Mouse (Mus musculus) adrenal gland, adult 8-10 months (tissue): Measurements from ENCODE around the gene Hoxd3. TPM values are rescaled to one million over a fixed set of nuclear protein-coding genes. Genes with fewer than 3 reads are reported as not detected.
A peak's percentile ranks its signal among the peaks of the same experiment; 100 is the strongest.

Experiments used
- DNase-seq: peaks from one replicate; pipeline ENCODE4 v3.0.0; 2022
- total RNA-seq, 4 experiments: library from RNA; stranded (reverse); gene quantifications; 2 replicates each; pipeline ENCODE4 v1.2.4; 2022

The Hoxd3 gene
- total RNA-seq, 4 experiments from 2014 or later: 0.73 to 1.9 (median 1.5) TPM

DNA sequence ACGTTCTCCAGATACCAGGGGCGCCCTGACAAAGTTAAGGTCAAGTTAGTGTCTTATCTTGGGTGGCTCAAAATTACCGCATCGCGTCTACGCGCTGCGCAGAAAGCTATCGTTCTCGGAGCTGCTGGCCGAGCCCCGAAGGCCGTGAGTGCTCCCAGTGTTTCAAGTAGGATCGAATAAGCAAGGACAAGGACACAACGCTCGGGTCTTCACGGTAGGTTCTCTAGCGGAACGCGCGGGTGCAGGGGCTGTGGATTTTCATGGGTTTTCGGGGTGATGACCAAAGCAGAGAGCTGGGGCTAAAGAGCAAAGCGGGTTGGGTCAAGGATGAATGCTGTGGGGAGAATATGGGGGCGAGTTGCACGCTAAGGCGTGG, 32.1 kb upstream of the Hoxd3 start:
- no peak for DNase-seq

GRCm38 (mm10) chr2:74679980-74680379, 31.7 kb upstream of the Hoxd3 start:
- DNase-seq: no peak

GRCm38 (mm10) chr2:74680561-74681398, 30.9 kb upstream of the Hoxd3 start:
- DNase-seq: no peak

GRCm38 (mm10) chr2:74681594-74682531, 29.9 kb upstream of the Hoxd3 start:
- DNase-seq: no peak

DNA sequence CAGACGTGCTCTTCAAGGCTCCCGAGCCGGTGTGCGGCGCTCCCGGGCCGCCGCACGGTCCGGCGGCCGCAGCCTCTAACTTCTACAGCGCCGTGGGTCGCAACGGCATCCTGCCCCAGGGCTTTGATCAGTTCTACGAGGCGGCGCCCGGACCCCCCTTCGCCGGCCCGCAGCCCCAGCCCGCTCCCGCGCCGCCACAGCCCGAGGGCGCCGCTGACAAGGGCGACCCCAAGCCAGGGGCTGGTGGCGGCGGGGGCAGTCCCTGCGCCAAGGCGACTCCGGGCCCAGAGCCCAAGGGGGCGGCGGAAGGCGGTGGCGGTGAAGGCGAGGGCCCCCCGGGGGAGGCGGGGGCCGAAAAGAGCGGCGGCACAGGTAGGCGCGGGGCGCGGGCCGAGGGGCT, 28.9 kb upstream of the Hoxd3 start:
- no peak for DNase-seq

- DNase-seq: no peak
Measured at GRCm38 (mm10) chr2:74683471-74683951, 28.2 kb upstream of the Hoxd3 start.

GRCm38 (mm10) chr2:74684106-74684505, 27.6 kb upstream of the Hoxd3 start:
- DNase-seq: no peak

GRCm38 (mm10) chr2:74685059-74685603, 26.6 kb upstream of the Hoxd3 start:
- DNase-seq: no peak

DNA sequence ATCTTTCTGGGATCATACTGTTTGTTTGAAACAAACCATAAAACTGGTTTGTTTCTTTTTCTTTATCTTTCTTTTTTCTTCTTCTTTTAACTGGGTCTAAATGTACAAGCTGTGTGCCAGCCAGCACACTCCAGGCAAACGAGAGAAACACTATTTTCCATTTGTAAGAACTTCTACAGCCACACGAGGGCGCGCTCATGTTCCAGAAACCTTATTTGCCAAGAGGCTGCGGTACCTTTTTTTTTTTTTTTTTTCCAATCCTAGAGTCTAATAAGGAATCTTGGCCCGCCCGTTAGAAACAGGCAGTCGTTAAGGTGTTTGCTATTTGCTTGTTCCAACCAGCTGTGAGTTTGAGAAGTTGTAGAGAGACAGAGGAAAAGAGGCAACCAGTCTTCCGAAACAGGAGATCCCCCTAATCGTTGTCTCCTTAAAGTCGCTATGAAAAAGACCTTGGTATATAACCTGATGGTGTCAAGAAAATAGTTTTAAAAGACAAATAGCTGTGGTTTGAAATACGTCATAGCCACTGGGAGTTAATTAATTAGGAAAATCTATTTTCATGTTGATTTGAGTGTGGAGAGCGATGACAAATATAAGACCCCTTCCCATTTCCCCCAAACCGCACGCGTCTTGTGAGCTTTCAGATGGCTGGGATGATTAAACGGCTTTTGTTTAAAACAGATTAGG, 25.3 kb upstream of the Hoxd3 start:
- no peak for DNase-seq

GRCm38 (mm10) chr2:74686988-74687697, 24.6 kb upstream of the Hoxd3 start:
- DNase-seq: no peak

DNA sequence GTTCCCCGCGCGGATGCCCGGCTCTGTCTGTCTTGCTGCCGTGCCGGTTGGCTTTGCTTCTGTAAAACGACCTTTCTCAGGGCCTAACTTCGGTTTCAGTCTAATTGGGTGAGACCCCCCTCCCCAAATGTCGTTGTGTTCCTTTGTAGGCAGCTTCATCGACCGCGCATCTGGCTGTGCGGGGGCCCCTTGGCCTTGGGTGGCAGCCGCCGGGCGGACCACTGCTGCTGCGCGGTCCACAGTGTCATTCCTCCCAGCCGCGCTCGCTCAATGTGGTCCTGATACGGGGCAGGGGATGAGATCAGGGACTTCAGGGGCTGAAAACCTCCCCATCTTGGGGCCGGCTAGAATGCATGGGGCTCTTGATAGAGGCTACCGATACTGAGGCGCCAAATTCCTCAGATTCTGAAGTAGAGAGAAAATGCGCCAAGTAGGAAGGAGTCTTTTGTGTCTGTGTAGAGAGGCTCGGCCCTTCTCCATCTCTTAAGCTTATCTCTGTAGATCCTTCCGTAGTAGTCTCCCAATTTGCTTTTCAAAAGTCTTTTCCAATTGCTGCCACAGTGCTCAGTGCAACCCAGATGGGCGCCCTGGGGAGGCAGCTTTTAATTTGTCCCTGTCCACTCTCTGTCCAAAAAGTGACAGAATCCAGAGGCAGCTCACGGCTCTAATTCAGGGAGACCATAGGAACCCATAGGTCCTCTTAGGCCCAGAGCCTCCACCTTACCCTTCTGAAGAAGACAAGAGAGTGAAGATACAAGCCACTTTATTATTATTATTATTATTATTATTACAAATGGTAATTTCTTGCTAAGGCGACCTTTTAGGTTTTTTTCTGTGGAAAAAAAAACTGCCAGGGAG, 23.8 kb upstream of the Hoxd3 start:
- no peak for DNase-seq

DNA sequence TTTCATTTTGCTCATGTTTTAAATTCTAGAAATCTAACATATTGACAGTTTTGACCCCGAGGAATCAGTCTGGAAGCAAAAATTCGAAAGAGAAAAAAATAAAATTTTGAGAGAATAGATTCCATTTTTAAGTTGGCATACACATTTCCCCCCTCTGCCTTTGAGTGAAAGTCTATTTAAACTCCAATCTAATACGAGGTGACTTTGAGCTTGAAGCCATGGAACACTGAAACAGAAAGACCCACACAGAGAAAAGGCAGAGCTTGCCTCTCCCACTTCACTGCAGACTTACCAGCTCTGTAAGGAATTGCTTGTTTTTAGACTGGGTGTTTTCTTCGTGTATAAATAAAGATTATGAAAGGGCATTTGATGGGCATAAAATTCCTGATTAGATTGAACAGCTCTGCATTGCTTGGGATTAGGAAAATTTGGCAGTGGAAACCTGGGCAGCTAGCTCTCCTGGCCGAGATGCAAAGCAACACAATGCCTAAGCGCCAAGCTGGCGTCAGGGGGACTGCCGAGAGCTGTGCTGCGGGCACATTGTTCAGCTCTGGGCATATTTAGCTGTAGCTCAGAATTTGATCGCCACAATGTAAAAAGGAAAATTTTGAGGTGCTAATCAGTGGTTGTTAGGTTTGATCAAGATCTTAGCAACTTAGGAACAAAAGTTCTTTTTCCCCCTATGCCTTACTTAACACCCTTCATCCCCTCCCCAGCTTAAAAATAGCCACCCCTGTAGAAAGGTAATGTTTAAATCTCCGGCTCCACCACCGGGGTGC, 22.7 kb upstream of the Hoxd3 start:
- no peak for DNase-seq

GRCm38 (mm10) chr2:74689574-74690337, 22.0 kb upstream of the Hoxd3 start:
- DNase-seq: no peak

DNA sequence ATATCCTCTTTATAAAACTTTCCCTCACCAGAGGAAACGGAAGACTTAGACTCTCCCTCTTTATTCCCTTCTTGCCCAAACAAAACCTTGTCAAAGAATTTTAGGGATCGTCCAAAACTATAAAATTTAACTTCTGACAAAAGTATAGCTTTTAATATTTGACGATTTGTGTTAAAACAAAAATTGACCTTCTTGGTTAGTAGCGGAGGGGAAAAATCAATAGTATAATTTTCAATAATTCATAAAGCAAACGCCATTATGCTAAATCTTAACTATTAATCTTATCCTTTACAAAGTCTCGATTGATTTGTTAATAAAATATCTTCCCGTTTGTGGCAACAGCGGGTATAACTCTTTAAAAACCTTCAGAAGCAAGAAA, 21.4 kb upstream of the Hoxd3 start:
- no peak for DNase-seq

GRCm38 (mm10) chr2:74691022-74691951, 20.4 kb upstream of the Hoxd3 start, which contains the start of gene Hoxd10:
TSS of gene Hoxd10 (plus strand) at chr2:74691924.
- peak; percentile 55 for DNase-seq

GRCm38 (mm10) chr2:74691995-74692807, 19.5 kb upstream of the Hoxd3 start:
- DNase-seq: no peak
